Mouse (Mus musculus) testis, adult 2 months (tissue): ENCODE measurements around the gene Cep112.

ENCODE experiments used
- CTCF ChIP-seq: fragments of 200-500 bp; IDR thresholded peaks from 2 replicates; pipeline ENCODE4 v1.5.1; 2012; ENCODE audit warnings: low read depth, mild to moderate bottlenecking, inconsistent platforms, low read length, moderate library complexity; ENCODE audit not compliant: control insufficient read depth, insufficient read depth, insufficient replicate concordance
- POLR2A ChIP-seq: fragments of 200-500 bp; IDR thresholded peaks from 2 replicates; pipeline ENCODE4 v1.6.1; 2012; ENCODE audit warnings: low read depth, mild to moderate bottlenecking, inconsistent platforms, low read length, moderate library complexity; ENCODE audit not compliant: control insufficient read depth

DNA sequence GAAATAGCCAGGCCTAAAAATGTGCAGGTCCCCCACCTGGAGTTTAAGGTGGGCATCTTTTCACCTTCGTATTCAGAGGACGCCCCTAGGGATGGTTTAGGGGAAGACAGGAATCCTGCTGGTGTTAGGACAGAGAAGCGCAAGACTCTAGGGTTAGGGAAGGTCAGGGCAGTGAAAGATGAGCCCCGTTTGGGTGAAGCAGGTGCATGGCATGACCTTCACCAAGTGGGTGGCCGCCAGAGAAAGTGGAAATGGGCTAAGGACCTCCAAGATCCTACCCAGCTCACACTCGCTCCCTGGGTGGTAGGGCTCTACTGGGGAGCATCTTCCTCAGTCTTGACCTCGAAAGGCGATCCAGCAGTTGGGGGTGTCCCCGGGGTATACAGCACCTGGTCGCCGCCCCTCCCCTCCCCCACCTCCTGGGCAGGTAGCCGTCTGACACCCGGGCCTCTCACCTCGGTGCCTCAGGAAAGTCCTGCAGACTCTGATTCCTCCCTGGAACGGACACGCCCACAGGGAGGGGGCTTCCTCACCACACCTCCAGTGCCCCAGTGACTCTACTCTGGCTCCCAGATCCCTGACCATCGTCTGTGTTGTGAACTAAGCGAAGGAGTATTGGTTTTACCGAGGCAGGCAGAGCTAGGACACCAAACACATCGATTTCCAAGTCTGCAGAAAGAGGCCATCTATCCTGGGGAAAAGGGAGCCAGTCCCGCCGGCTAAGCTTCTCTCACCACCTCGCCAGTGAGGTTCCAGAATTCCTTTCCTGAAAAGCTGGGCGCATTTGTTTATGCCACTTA is 484.6 kb downstream of the Cep112 start:
- TF ChIP-seq CTCF (no peak), POLR2A (no peak)
